ENCODE assay signal across 26 mouse cellular contexts in genomic region chr12:13669453-13669852, GRCm38 (mm10).
"Had no signal": no experiment of that assay in that cellular context is flagged by ENCODE, and none has a peak within 500 bp of the region (broad histone marks: within the 10 kb centered on the region; RNA-seq: fewer than 3 reads in every experiment).

No protein-coding gene starts in this region.

- H3K27me3 ChIP-seq: embryonic facial prominence, embryonic 12.5 days; embryonic facial prominence, embryonic 13.5 days; embryonic facial prominence, embryonic 15.5 days; forebrain, embryonic 12.5 days; forebrain, embryonic 13.5 days; forebrain, embryonic 15.5 days had no signal

- H3K4me2 ChIP-seq: embryonic facial prominence, embryonic 12.5 days; embryonic facial prominence, embryonic 13.5 days; embryonic facial prominence, embryonic 15.5 days; forebrain, embryonic 12.5 days; forebrain, embryonic 13.5 days; forebrain, embryonic 15.5 days had no signal

- H3K27ac ChIP-seq: embryonic facial prominence, embryonic 10.5 days; embryonic facial prominence, embryonic 12.5 days; embryonic facial prominence, embryonic 13.5 days; embryonic facial prominence, embryonic 15.5 days; forebrain, embryonic 10.5 days; forebrain, embryonic 12.5 days; forebrain, embryonic 13.5 days; forebrain, embryonic 15.5 days; gastrocnemius, adult 2 months; heart, adult 2 months had no signal

- DNase-seq: cerebellum, adult 8-10 months; cerebellum, adult 9-10 months; cerebellum, adult 9-11 months; cerebellum, postnatal 10 days; cerebellum, postnatal 14 days; cerebellum, postnatal 25 days; cerebellum, postnatal 36 days; embryo, embryonic 11 days; forebrain, postnatal 0 days; gastrocnemius, adult 2 months; gastrocnemius, postnatal 10 days; gastrocnemius, postnatal 14 days; gastrocnemius, postnatal 25 days; gastrocnemius, postnatal 36 days; heart, adult 11 months; heart, adult 18-20 months; heart, adult 2 months had no signal

- H3K4me3 ChIP-seq: embryonic facial prominence, embryonic 10.5 days; embryonic facial prominence, embryonic 12.5 days; embryonic facial prominence, embryonic 13.5 days; embryonic facial prominence, embryonic 15.5 days; erythroblast, embryonic 14.5 days; forebrain, embryonic 10.5 days; forebrain, embryonic 12.5 days; forebrain, embryonic 13.5 days; forebrain, embryonic 15.5 days; gastrocnemius, adult 2 months; heart, adult 2 months had no signal

- H3K36me3 ChIP-seq: embryonic facial prominence, embryonic 10.5 days; embryonic facial prominence, embryonic 12.5 days; embryonic facial prominence, embryonic 13.5 days; embryonic facial prominence, embryonic 15.5 days; forebrain, embryonic 10.5 days; forebrain, embryonic 12.5 days; forebrain, embryonic 15.5 days had no signal
